Comparison of ENCODE assay signal across 8 mouse cellular contexts in the genomic region with DNA sequence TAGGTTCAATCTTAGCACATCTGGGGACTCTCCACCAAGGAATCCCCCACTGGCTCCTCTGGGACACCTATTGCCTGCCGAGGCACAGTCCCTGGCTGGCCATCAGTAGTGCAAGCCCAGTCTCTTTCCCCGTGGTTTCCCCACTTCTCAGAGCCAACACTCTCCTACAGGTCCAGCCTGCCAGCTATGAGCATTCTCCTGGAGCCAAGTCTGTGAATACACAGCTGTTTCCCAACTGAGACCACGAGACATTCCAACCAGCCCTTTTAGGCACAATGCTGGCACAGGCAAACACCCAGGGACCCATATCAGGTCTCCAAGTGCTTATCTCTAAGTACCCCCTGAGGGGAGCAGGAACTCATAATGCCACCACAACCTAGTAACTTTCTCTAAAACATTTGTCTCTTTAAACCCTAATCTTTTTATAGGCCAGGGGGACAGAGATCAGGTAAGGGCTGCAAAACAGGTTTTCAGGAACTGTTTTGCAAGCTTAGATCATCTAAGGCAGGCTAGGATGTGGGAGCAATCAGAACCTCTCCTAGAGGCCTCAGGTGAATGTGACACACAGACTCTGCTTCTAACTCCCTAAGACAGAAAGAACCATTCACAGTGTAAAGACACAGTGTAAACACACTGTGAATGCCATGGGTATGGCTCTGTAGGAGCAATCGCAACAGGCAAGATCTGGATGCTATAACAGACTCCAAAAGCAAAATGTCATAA. TPM values are rescaled to one million over a fixed set of nuclear protein-coding genes. Genes with fewer than 3 reads are reported as not detected.
DNase-seq lines count a peak whose midpoint lies in the region; ATAC-seq and TF ChIP-seq lines count a peak whose summit lies in the region.

No protein-coding gene starts in this region.

- no peak for ATAC-seq in heart, embryonic 12.5 days (ENCODE audit: insufficient number of reproducible peaks, low FRiP score)
- ATAC-seq in forebrain, embryonic 16.5 days, result no peak

- TF ChIP-seq CTCF in layer of hippocampus, adult 2 months (conservative IDR thresholded peaks at IDR 0.05), result no peak

- peaks cover 9% of the 10 kb centered on the region; the same call in 1 of the 2 replicates for H3K36me3 ChIP-seq in heart, embryonic 12.5 days
- no peaks in the 10 kb centered on the region for H3K36me3 ChIP-seq in forebrain, embryonic 16.5 days (ENCODE audit: control insufficient read depth, insufficient read depth)

- DNase-seq in layer of hippocampus, adult 2 months (ENCODE audit: low spot score in 2 of 2), result no peak
- DNase-seq in layer of hippocampus, adult 18-20 months (ENCODE audit: low spot score in 2 of 2), result no peak
- peak; percentile 85 for DNase-seq in fat pad, adult 2 months (ENCODE audit: extremely low read depth, low read depth, low spot score)
- DNase-seq in lung, postnatal 10 days, result peak; percentile 56
- DNase-seq in thymus, adult 18-20 months, result no peak
- DNase-seq in right cerebral cortex, postnatal 14 days, result no peak

- H3K4me3 ChIP-seq in layer of hippocampus, adult 2 months, result no peak overlapping the region
- no peak overlapping the region for H3K4me3 ChIP-seq in heart, embryonic 12.5 days
- no peak overlapping the region for H3K4me3 ChIP-seq in forebrain, embryonic 16.5 days (replicated peaks; ENCODE audit: low read length)

- H3K4me2 ChIP-seq in heart, embryonic 12.5 days, result peak overlapping the region; percentile 15; the same call in 1 of the 2 replicates
- no peak overlapping the region for H3K4me2 ChIP-seq in forebrain, embryonic 16.5 days (ENCODE audit: low read length)

- H3K9ac ChIP-seq in heart, embryonic 12.5 days, result no peak overlapping the region; the same call in 1 of the 2 replicates
- H3K9ac ChIP-seq in forebrain, embryonic 16.5 days (replicated peaks; ENCODE audit: low read depth, low read length), result no peak overlapping the region

- H3K27me3 ChIP-seq in heart, embryonic 12.5 days (replicated peaks), result no peaks in the 10 kb centered on the region
- H3K27me3 ChIP-seq in forebrain, embryonic 16.5 days (replicated peaks; ENCODE audit: control insufficient read depth, insufficient read depth, low read length), result no peaks in the 10 kb centered on the region

- WGBS in heart, embryonic 12.5 days, result 38% methylated on average over 4 of the region's 4 CpGs
- WGBS in forebrain, embryonic 16.5 days, result 74% methylated on average over 4 of the region's 4 CpGs

- peaks cover 26% of the 10 kb centered on the region for H3K4me1 ChIP-seq in heart, embryonic 12.5 days (replicated peaks)
- H3K4me1 ChIP-seq in forebrain, embryonic 16.5 days (replicated peaks; ENCODE audit: control insufficient read depth, insufficient read depth, low read length), result no peaks in the 10 kb centered on the region

- peaks cover 4% of the 10 kb centered on the region; the same call in 1 of the 2 replicates for H3K9me3 ChIP-seq in heart, embryonic 12.5 days (replicated peaks)
- H3K9me3 ChIP-seq in forebrain, embryonic 16.5 days (ENCODE audit: control insufficient read depth, low read length), result 0 out of 2 replicates have a peak, but pooled peaks cover 3% of the 10 kb centered on the region

- H3K27ac ChIP-seq in layer of hippocampus, adult 2 months, result peak overlapping the region; percentile 28; the same call in 1 of the 2 replicates
- H3K27ac ChIP-seq in heart, embryonic 12.5 days (ENCODE audit: poor library complexity, severe bottlenecking), result peak overlapping the region; percentile 68
- H3K27ac ChIP-seq in forebrain, embryonic 16.5 days (ENCODE audit: low read length), result no peak overlapping the region

RNA-seq across cellular contexts. Expression of a gene that starts 23.0 kb away (rescaled TPM):
- total RNA-seq in layer of hippocampus, adult 2 months (2021), result 1 to 10 TPM; 7.9 to 8.6 TPM
- 1 to 10 TPM; 8.1 to 9.0 TPM for total RNA-seq in layer of hippocampus, adult 18-20 months (2021)
- 4.6 and 4.8 TPM in 2 replicates for polyA plus RNA-seq in heart, embryonic 12.5 days (2016; fragmentation: Nextera tagmentation; extraction: Ambion mirVana)
- polyA plus RNA-seq in forebrain, embryonic 16.5 days (2015; fragmentation: Nextera tagmentation; extraction: Ambion mirVana), result 0.37 and 1.1 TPM in 2 replicates

Comparison
In these comparisons a context has a peak if more than half of its experiments do, and no peak if none do; other contexts are left out.
1. DNase-seq: peak in fat pad, adult 2 months (single experiment) and lung, postnatal 10 days (single experiment); none in layer of hippocampus, adult 2 months (0 of 2), layer of hippocampus, adult 18-20 months (0 of 2), thymus, adult 18-20 months (0 of 2) and right cerebral cortex, postnatal 14 days (single experiment).